Mouse (Mus musculus): ENCODE results near the gene Rpa2.

DNA sequence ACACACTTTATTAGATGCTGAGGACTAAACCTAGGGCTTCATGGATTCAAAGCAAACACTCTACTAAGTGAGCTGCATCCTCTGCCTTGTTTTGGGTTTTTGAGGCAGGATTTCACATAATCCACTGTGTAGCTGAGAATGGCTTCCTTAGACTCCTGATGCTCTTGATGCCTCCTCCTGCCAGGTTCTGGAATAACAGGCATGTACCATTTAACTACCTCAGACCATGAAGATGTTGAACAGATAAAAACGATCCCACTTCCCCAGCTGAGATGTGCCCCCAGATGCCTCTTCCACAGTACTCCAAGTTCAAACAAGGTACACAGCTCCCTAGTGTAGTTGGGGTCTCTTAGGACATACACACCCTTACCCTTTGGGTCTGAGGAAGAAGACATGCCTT is 29.3 kb downstream of the Rpa2 start:
- no peak for TF ChIP-seq CTCF (IDR thresholded peaks at IDR 0.05; ENCODE audit: insufficient read depth, low read depth, low read length)
- no peak for TF ChIP-seq POLR2A (IDR thresholded peaks at IDR 0.05; ENCODE audit: insufficient read depth, low read depth, low read length)

Measured in olfactory bulb, adult 2 months (tissue).